Mouse (Mus musculus) midbrain, embryonic 13.5 days (tissue): ENCODE measurements around the gene AL732309.1. TPM values are rescaled to one million over a fixed set of nuclear protein-coding genes. Genes with fewer than 3 reads are reported as not detected.
A peak's percentile ranks its signal among the peaks of the same experiment; 100 is the strongest.

ENCODE experiments used
- ATAC-seq: fragments of 200-750 bp; cut with Nextera tagmentation; 2 replicates; pipeline ENCODE4 v1.8.0; 2017; ENCODE audit warnings: mild to moderate bottlenecking, moderate TSS enrichment, moderate library complexity
- H3K27ac ChIP-seq: fragments of 300-500 bp; sonication (generic); 2 replicates; pipeline ENCODE4 v1.5.1; 2015; ENCODE audit warnings: inconsistent platforms, mild to moderate bottlenecking, moderate library complexity
- H3K27me3 ChIP-seq: fragments of 300-500 bp; sonication (generic); 2 replicates; pipeline ENCODE4 v1.6.1; 2015; ENCODE audit warnings: mild to moderate bottlenecking, inconsistent platforms
- H3K36me3 ChIP-seq: fragments of 300-500 bp; sonication (generic); 2 replicates; pipeline ENCODE4 v1.6.1; 2015; ENCODE audit warnings: mild to moderate bottlenecking, inconsistent platforms
- H3K4me1 ChIP-seq: fragments of 300-500 bp; sonication (generic); replicated peaks from 2 replicates; pipeline ENCODE4 v1.6.1; 2015; ENCODE audit warnings: inconsistent platforms
- H3K4me2 ChIP-seq: fragments of 300-500 bp; sonication (generic); replicated peaks from 2 replicates; pipeline ENCODE4 v1.6.1; 2015; ENCODE audit warnings: moderate library complexity, mild to moderate bottlenecking, inconsistent platforms
- H3K4me3 ChIP-seq: fragments of 300-500 bp; sonication (generic); replicated peaks from 2 replicates; pipeline ENCODE4 v1.5.1; 2015; ENCODE audit warnings: mild to moderate bottlenecking, inconsistent platforms
- H3K9ac ChIP-seq: fragments of 300-500 bp; sonication (generic); replicated peaks from 2 replicates; pipeline ENCODE4 v1.6.1; 2015; ENCODE audit warnings: mild to moderate bottlenecking, inconsistent platforms
- H3K9me3 ChIP-seq: fragments of 300-500 bp; sonication (generic); 2 replicates; pipeline ENCODE4 v1.6.1; 2016; ENCODE audit warnings: mild to moderate bottlenecking, inconsistent platforms
- WGBS: fragments of 180-500 bp; shearing (Covaris S2); methylation state at CpG from one replicate; pipeline ENCODE4 v1.1.7; 2015; 5-methylcytosine and 5-hydroxymethylcytosine counted together
- polyA plus RNA-seq: library from polyadenylated mRNA; unstranded; fragments of >200 nt; fragmentation: Nextera tagmentation; extraction: Ambion mirVana; gene quantifications from 2 replicates; pipeline ENCODE4 v1.2.1, GENCODE M21; 2015

The AL732309.1 gene
- polyA plus RNA-seq = 4.9 and 5.1 TPM in 2 replicates

- Histone ChIP-seq H3K36me3 (peaks cover 64% of the 10 kb centered on the region), H3K27ac (no peak within 1 kb of the TSS), H3K9ac (no peak within 1 kb of the TSS), H3K4me3 (no peak within 1 kb of the TSS), H3K27me3 (peaks cover 3% of the 10 kb centered on the region; the same call in 1 of the 2 replicates), H3K4me2 (no peak within 1 kb of the TSS), H3K9me3 (no peaks in the 10 kb centered on the region), H3K4me1 (peaks cover 25% of the 10 kb centered on the region)
- no peak for ATAC-seq
- 94% methylated on average over 10 of the region's 10 CpGs for WGBS
Measured at GRCm38 (mm10) chr2:25246183-25247072, at the start of gene AL732309.1. TSS of gene AL732309.1 (minus strand) at chr2:25246863.

GRCm38 (mm10) chr2:25293706-25294105, 47.0 kb upstream of the AL732309.1 start:
- H3K4me2 ChIP-seq = no peak overlapping the region
- H3K9ac ChIP-seq = no peak overlapping the region
- no peak; the same call in 1 of the 2 replicates for ATAC-seq
- WGBS = 76% methylated on average over 9 of the region's 9 CpGs
- peaks cover 29% of the 10 kb centered on the region for H3K4me1 ChIP-seq
- H3K4me3 ChIP-seq = no peak overlapping the region
- 0 out of 2 replicates have a peak, but pooled peaks cover 5% of the 10 kb centered on the region for H3K36me3 ChIP-seq
- no peaks in the 10 kb centered on the region for H3K9me3 ChIP-seq
- no peak overlapping the region for H3K27ac ChIP-seq
- H3K27me3 ChIP-seq = peaks cover 100% of the 10 kb centered on the region

GRCm38 (mm10) chr2:25292856-25293255, 46.2 kb upstream of the AL732309.1 start:
- peaks cover 29% of the 10 kb centered on the region for H3K4me1 ChIP-seq
- no peak overlapping the region for H3K9ac ChIP-seq
- no peak overlapping the region for H3K27ac ChIP-seq
- WGBS = 0% methylated on average over 1 of the region's 1 CpGs
- H3K27me3 ChIP-seq = peaks cover 100% of the 10 kb centered on the region
- H3K4me2 ChIP-seq = 0 out of 2 replicates have a peak overlapping the region, but pooled peaks have one; percentile 47
- H3K36me3 ChIP-seq = 0 out of 2 replicates have a peak, but pooled peaks cover 5% of the 10 kb centered on the region
- no peak overlapping the region for H3K4me3 ChIP-seq
- no peak for ATAC-seq
- H3K9me3 ChIP-seq = no peaks in the 10 kb centered on the region

DNA sequence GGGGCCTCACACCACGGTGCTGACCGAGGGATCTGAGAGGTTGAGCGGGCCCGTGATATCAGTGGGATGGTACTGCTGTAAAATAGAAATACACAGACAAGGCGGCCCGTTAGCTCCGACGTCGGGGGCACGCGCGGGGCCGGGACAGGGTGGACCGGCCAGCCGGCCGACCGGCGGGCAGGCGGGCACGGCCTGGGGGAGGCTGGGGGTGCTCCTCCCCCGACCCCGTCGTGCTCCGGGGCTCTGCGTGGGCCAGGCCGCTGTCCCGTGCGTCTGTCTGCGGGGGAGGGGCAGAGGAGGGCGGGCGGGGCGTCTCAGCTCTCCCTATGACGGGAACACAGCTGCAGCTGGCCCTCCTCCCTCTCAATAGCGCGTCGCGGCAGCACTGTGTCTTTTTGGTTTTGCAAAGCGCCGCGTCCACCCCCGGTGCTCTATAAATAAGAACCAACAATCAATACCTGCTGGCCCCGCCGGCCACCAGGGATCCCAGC, 45.4 kb upstream of the AL732309.1 start:
- H3K9me3 ChIP-seq = no peaks in the 10 kb centered on the region
- 4% methylated on average over 29 of the region's 43 CpGs for WGBS
- H3K27ac ChIP-seq = no peak overlapping the region
- H3K4me2 ChIP-seq = peak overlapping the region; percentile 47
- peaks cover 29% of the 10 kb centered on the region for H3K4me1 ChIP-seq
- H3K27me3 ChIP-seq = peaks cover 93% of the 10 kb centered on the region
- 0 out of 2 replicates have a peak, but pooled peaks cover 5% of the 10 kb centered on the region for H3K36me3 ChIP-seq
- peak overlapping the region; percentile 26 for H3K4me3 ChIP-seq
- peak; percentile 32 for ATAC-seq
- H3K9ac ChIP-seq = peak overlapping the region; percentile 55

GRCm38 (mm10) chr2:25291184-25292053, 44.8 kb upstream of the AL732309.1 start:
- 5% methylated on average over 32 of the region's 32 CpGs for WGBS
- peak overlapping the region; percentile 26 for H3K4me3 ChIP-seq
- peaks cover 86% of the 10 kb centered on the region for H3K27me3 ChIP-seq
- no peaks in the 10 kb centered on the region for H3K9me3 ChIP-seq
- H3K36me3 ChIP-seq = 0 out of 2 replicates have a peak, but pooled peaks cover 5% of the 10 kb centered on the region
- peak; percentile 31 for ATAC-seq
- H3K4me1 ChIP-seq = peaks cover 29% of the 10 kb centered on the region
- H3K9ac ChIP-seq = no peak overlapping the region; the same call in 1 of the 2 replicates
- peak overlapping the region; percentile 47 for H3K4me2 ChIP-seq
- H3K27ac ChIP-seq = no peak overlapping the region

DNA sequence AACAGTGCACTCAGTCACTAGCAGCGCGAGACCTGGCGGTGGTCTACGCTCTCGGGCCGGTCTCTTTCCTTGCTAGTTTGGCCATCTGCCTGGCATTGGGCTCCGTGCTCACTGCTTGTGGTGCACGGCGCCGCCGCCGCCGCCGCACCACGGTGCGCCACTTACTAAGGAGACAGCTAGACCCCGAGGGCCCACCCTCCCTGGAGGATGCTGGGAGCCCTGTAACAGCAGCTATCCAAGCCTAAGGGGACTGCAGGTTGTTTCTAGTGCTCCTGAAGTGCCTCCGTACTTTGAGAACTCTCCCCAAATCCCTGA, 44.1 kb upstream of the AL732309.1 start:
- no peak overlapping the region for H3K27ac ChIP-seq
- H3K9me3 ChIP-seq = no peaks in the 10 kb centered on the region
- peaks cover 9% of the 10 kb centered on the region for H3K36me3 ChIP-seq
- H3K9ac ChIP-seq = peak overlapping the region; percentile 20; the same call in 1 of the 2 replicates
- H3K27me3 ChIP-seq = peaks cover 80% of the 10 kb centered on the region
- peak overlapping the region; percentile 30 for H3K4me2 ChIP-seq
- peaks cover 29% of the 10 kb centered on the region for H3K4me1 ChIP-seq
- WGBS = under 1% methylated on average over 18 of the region's 18 CpGs
- peak overlapping the region; percentile 12; the same call in 1 of the 2 replicates for H3K4me3 ChIP-seq
- ATAC-seq = no peak

GRCm38 (mm10) chr2:25290101-25290815, 43.6 kb upstream of the AL732309.1 start:
- Histone ChIP-seq H3K27me3 (peaks cover 75% of the 10 kb centered on the region), H3K27ac (no peak overlapping the region), H3K4me1 (peaks cover 29% of the 10 kb centered on the region), H3K4me2 (peak overlapping the region; percentile 30), H3K9ac (peak overlapping the region; percentile 20; the same call in 1 of the 2 replicates), H3K4me3 (peak overlapping the region; percentile 8), H3K36me3 (peaks cover 10% of the 10 kb centered on the region), H3K9me3 (no peaks in the 10 kb centered on the region)
- 2% methylated on average over 54 of the region's 54 CpGs for WGBS
- ATAC-seq = no peak

- H3K36me3 ChIP-seq = peaks cover 16% of the 10 kb centered on the region
- H3K27me3 ChIP-seq = peaks cover 69% of the 10 kb centered on the region
- peaks cover 29% of the 10 kb centered on the region for H3K4me1 ChIP-seq
- peak within 1 kb of the TSS; percentile 12 for H3K4me3 ChIP-seq
- H3K9ac ChIP-seq = peak within 1 kb of the TSS; percentile 20; the same call in 1 of the 2 replicates
- 12% methylated on average over 11 of the region's 11 CpGs for WGBS
- peak within 1 kb of the TSS; percentile 30 for H3K4me2 ChIP-seq
- H3K27ac ChIP-seq = no peak within 1 kb of the TSS
- no peaks in the 10 kb centered on the region for H3K9me3 ChIP-seq
- ATAC-seq = no peak
Measured at GRCm38 (mm10) chr2:25289651-25290050, 43.0 kb upstream of the AL732309.1 start, which contains the start of gene Lrrc26. TSS of gene Lrrc26 (plus strand) at chr2:25289915.

DNA sequence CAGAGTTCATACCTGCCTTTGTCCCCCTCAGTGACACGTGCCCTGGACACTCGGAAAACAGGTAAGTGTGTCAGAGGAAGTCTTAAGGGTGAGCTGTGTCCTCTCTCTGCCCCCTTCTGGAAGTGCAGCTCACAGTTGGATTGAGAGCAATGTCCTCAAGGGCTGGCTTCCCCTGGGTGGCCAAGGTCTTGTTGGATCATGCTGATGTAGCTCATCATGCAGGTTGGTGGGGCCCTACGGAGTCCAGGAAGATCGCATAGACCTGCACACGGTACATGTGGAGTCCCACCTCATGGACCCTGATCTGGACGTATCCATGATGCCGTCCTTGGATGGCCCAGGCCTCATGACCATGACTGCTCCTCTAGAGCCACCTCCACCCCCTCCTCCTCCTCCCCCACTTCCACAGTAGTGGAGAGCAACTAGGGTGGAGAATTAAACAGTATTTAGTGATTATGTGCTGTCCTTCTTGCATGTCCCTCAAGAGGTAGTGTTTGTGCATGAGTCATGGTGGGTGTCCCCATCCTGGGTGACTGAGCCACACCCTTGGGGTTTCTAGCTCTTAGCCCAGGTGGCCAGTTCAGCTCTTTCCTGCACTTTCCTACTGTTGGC, 42.2 kb upstream of the AL732309.1 start:
- Histone ChIP-seq H3K9me3 (no peaks in the 10 kb centered on the region), H3K27me3 (peaks cover 61% of the 10 kb centered on the region), H3K36me3 (peaks cover 24% of the 10 kb centered on the region), H3K4me2 (no peak overlapping the region), H3K27ac (no peak overlapping the region), H3K4me3 (no peak overlapping the region), H3K9ac (no peak overlapping the region), H3K4me1 (peaks cover 29% of the 10 kb centered on the region)
- WGBS = 80% methylated on average over 7 of the region's 7 CpGs
- no peak for ATAC-seq

DNA sequence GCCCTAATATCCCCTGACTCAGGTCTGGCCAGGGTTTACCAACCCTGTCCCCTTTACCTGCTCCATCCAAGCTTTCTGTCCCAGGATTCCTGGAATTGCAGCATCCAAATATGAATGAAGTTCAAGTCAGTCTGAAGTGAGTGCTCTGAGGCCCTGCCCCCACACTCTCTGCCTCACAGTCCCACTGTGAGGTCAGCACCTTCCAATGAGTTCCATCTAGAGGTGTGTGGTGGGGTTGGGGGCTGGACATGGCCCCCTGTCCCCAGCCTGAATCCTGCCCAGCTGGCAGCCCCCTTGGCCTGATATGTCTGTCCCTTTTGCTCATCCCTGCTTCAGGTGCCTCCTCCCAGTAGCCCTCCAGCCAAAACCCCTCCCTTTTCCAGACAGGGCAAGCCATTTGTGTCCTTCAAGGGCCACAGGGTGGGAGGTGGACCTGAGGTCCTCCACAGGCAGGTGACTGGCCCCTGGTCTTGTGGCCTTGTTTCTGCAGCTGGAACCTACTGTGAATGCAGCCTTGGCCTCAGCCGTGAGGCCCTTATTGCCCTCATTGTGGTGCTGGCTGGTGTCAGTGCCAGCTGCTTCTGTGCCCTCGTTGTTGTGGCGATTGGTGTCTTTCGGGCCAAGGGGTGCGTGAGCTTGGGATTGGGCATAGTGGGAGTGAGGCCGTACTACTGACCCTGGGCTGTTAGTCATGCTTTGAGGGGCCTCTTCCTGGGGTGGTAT, 41.4 kb upstream of the AL732309.1 start, which contains the start of gene Tmem210:
Gene Tmem210, plus strand, starts transcription at position 219 of the 723 bp plus-strand sequence.
- H3K27me3 ChIP-seq = peaks cover 53% of the 10 kb centered on the region
- H3K4me1 ChIP-seq = peaks cover 29% of the 10 kb centered on the region
- 82% methylated on average over 6 of the region's 6 CpGs for WGBS
- H3K36me3 ChIP-seq = peaks cover 30% of the 10 kb centered on the region
- no peak within 1 kb of the TSS for H3K4me2 ChIP-seq
- no peaks in the 10 kb centered on the region for H3K9me3 ChIP-seq
- no peak within 1 kb of the TSS for H3K27ac ChIP-seq
- no peak for ATAC-seq
- no peak within 1 kb of the TSS for H3K4me3 ChIP-seq
- H3K9ac ChIP-seq = no peak within 1 kb of the TSS
